Mouse (Mus musculus) bone marrow, adult 2 months (tissue): ENCODE measurements around the gene Cyp26a1. TPM values are rescaled to one million over a fixed set of nuclear protein-coding genes. Genes with fewer than 3 reads are reported as not detected.

ENCODE experiments used
- H3K27ac ChIP-seq: fragments of 200-500 bp; 2 replicates; pipeline ENCODE4 v1.5.1; 2012; ENCODE audit warnings: low read depth, mild to moderate bottlenecking, control low read depth, inconsistent platforms, low read length; ENCODE audit not compliant: control insufficient read depth, poor library complexity, insufficient read depth
- H3K4me1 ChIP-seq: fragments of 200-500 bp; 2 replicates; pipeline ENCODE4 v1.6.1; 2011; ENCODE audit warnings: low read length; ENCODE audit not compliant: control insufficient read depth, insufficient read depth
- H3K4me3 ChIP-seq: fragments of 200-500 bp; replicated peaks from 2 replicates; pipeline ENCODE3; 2011; ENCODE audit warnings: mild to moderate bottlenecking, low read depth, low read length, control low read depth; ENCODE audit not compliant: control insufficient read depth
- CTCF ChIP-seq: fragments of 200-500 bp; IDR thresholded peaks from 2 replicates; pipeline ENCODE4 v1.5.1; 2011; ENCODE audit warnings: low read length, control low read depth; ENCODE audit not compliant: control insufficient read depth, insufficient read depth
- POLR2A ChIP-seq: fragments of 200-500 bp; IDR thresholded peaks from 2 replicates; pipeline ENCODE4 v1.6.1; 2011; ENCODE audit warnings: low read depth, mild to moderate bottlenecking, control low read depth, low read length, borderline replicate concordance; ENCODE audit not compliant: control insufficient read depth
- WGBS: fragments of 180-500 bp; shearing (Covaris S2); methylation state at CpG from one replicate; pipeline ENCODE4 v1.1.7; 2018; 5-methylcytosine and 5-hydroxymethylcytosine counted together
- polyA plus RNA-seq: library from polyadenylated mRNA; stranded (reverse); fragments of >200 nt; gene quantifications from 2 replicates; pipeline ENCODE4 v1.2.4, GENCODE M21; 2011; ENCODE audit warnings: low replicate concordance; ENCODE audit not compliant: missing spikeins, insufficient read depth, insufficient read length

Cyp26a1 gene
- 1.1 and 2.6 TPM in 2 replicates for polyA plus RNA-seq

- Histone ChIP-seq H3K4me3 (no peak within 1 kb of the TSS), H3K4me1 (no peaks in the 10 kb centered on the region; the same call in 1 of the 2 replicates), H3K27ac (no peak within 1 kb of the TSS)
- TF ChIP-seq CTCF (no peak), POLR2A (no peak)
- 1% methylated on average over 51 of the region's 51 CpGs for WGBS
These were observed at the start of gene Cyp26a1 for GRCm38 (mm10) chr19:37697651-37698272. TSS of gene Cyp26a1 (plus strand) at chr19:37697798.

GRCm38 (mm10) chr19:37647994-37648393, 49.6 kb upstream of the Cyp26a1 start:
- 78% methylated on average over 2 of the region's 2 CpGs for WGBS
- TF ChIP-seq POLR2A (no peak), CTCF (no peak)
- no peak overlapping the region for H3K27ac ChIP-seq
- H3K4me1 ChIP-seq: no peaks in the 10 kb centered on the region
- no peak overlapping the region for H3K4me3 ChIP-seq

GRCm38 (mm10) chr19:37650526-37650925, 47.1 kb upstream of the Cyp26a1 start:
- Histone ChIP-seq H3K4me1 (no peaks in the 10 kb centered on the region), H3K27ac (no peak overlapping the region), H3K4me3 (no peak overlapping the region)
- no peak for TF ChIP-seq POLR2A
- no peak for TF ChIP-seq CTCF
- 26% methylated on average over 2 of the region's 2 CpGs for WGBS

GRCm38 (mm10) chr19:37654012-37654411, 43.6 kb upstream of the Cyp26a1 start:
- Histone ChIP-seq H3K4me1 (no peaks in the 10 kb centered on the region), H3K4me3 (no peak overlapping the region)
- WGBS: 65% methylated on average over 5 of the region's 5 CpGs

GRCm38 (mm10) chr19:37656441-37656840, 41.2 kb upstream of the Cyp26a1 start:
- WGBS: 82% methylated on average over 9 of the region's 9 CpGs
- H3K4me3 ChIP-seq: no peak overlapping the region

More at GRCm38 (mm10) chr19:37654012-37654411, 43.6 kb upstream of the Cyp26a1 start:
- no peak for TF ChIP-seq POLR2A
- no peak for TF ChIP-seq CTCF
- H3K27ac ChIP-seq: no peak overlapping the region

GRCm38 (mm10) chr19:37665256-37665655, 32.3 kb upstream of the Cyp26a1 start:
- no peak overlapping the region for H3K4me3 ChIP-seq
- H3K4me1 ChIP-seq: peaks cover 1% of the 10 kb centered on the region; the same call in 1 of the 2 replicates

More at GRCm38 (mm10) chr19:37656441-37656840, 41.2 kb upstream of the Cyp26a1 start:
- no peak for TF ChIP-seq POLR2A
- Histone ChIP-seq H3K4me1 (no peaks in the 10 kb centered on the region), H3K27ac (no peak overlapping the region)

GRCm38 (mm10) chr19:37667855-37668594, 29.6 kb upstream of the Cyp26a1 start:
- TF ChIP-seq CTCF (no peak), POLR2A (no peak)
- Histone ChIP-seq H3K4me3 (no peak overlapping the region), H3K4me1 (peaks cover 1% of the 10 kb centered on the region; the same call in 1 of the 2 replicates), H3K27ac (no peak overlapping the region)
- WGBS: 65% methylated on average over 13 of the region's 13 CpGs

More at GRCm38 (mm10) chr19:37665256-37665655, 32.3 kb upstream of the Cyp26a1 start:
- WGBS: 54% methylated on average over 6 of the region's 6 CpGs
- TF ChIP-seq CTCF: no peak
- no peak for TF ChIP-seq POLR2A
- no peak overlapping the region for H3K27ac ChIP-seq

GRCm38 (mm10) chr19:37668657-37669056, 28.9 kb upstream of the Cyp26a1 start:
- Histone ChIP-seq H3K4me1 (peaks cover 1% of the 10 kb centered on the region; the same call in 1 of the 2 replicates), H3K27ac (no peak overlapping the region), H3K4me3 (no peak overlapping the region)
- 89% methylated on average over 5 of the region's 5 CpGs for WGBS
- TF ChIP-seq CTCF (no peak), POLR2A (no peak)
